ENCODE assay signal across 22 mouse cellular contexts in genomic region chr4:141030541-141031206, GRCm38 (mm10). TPM values are rescaled to one million over a fixed set of nuclear protein-coding genes. Genes with fewer than 3 reads are reported as not detected.
DNase-seq lines count a peak whose midpoint lies in the region; ATAC-seq lines count a peak whose summit lies in the region.
"Had no signal": no experiment of that assay in that cellular context is flagged by ENCODE, and none has a peak within 500 bp of the region (broad histone marks: within the 10 kb centered on the region; RNA-seq: fewer than 3 reads in every experiment).

No protein-coding gene starts in this region.

- peak; percentile 72 for DNase-seq in cerebellum, adult 9-11 months
- DNase-seq in gastrocnemius, postnatal 14 days = peak; percentile 61
- DNase-seq in gastrocnemius, postnatal 4 days (ENCODE audit: low spot score in 2 of 2) = no peak
- no peak for DNase-seq in midbrain, embryonic 14.5 days
- DNase-seq in limb, embryonic 11.5 days (ENCODE audit: low spot score) = no peak
- no peak for DNase-seq in spleen, adult 18-20 months
- DNase-seq: adrenal gland, postnatal 25 days; gastrocnemius, postnatal 25 days; heart, postnatal 14 days; kidney, adult 18-20 months; right cerebral cortex, postnatal 25 days; thymus, postnatal 14 days had no signal

- no peaks in the 10 kb centered on the region for H3K27me3 ChIP-seq in midbrain, embryonic 16.5 days (ENCODE audit: control insufficient read depth, insufficient read depth, low read depth, low read length)
- no peaks in the 10 kb centered on the region for H3K27me3 ChIP-seq in midbrain, embryonic 14.5 days (ENCODE audit: control insufficient read depth, insufficient read depth, low read length)
- no peaks in the 10 kb centered on the region for H3K27me3 ChIP-seq in limb, embryonic 11.5 days (ENCODE audit: control insufficient read depth, insufficient read depth, low read length)
- H3K27me3 ChIP-seq: CH12.LX; limb, embryonic 15.5 days; midbrain, embryonic 12.5 days; stomach, embryonic 15.5 days had no signal

- intact Hi-C loops in gastrocnemius, postnatal 14 days (cut with DNase I; ENCODE audit: low total_unique reads) = loop anchor here (2.0 kb wide), 1 partner anchor 66 kb away; no protein-coding TSS in a partner anchor

- no peaks in the 10 kb centered on the region for H3K4me1 ChIP-seq in midbrain, embryonic 16.5 days (ENCODE audit: control insufficient read depth, insufficient read depth, low read length)
- H3K4me1 ChIP-seq in midbrain, embryonic 14.5 days (ENCODE audit: control insufficient read depth, insufficient read depth, low read length) = no peaks in the 10 kb centered on the region
- no peaks in the 10 kb centered on the region for H3K4me1 ChIP-seq in limb, embryonic 11.5 days (ENCODE audit: control insufficient read depth, insufficient read depth, low read length)
- H3K4me1 ChIP-seq: midbrain, embryonic 12.5 days; stomach, embryonic 15.5 days had no signal

- H3K36me3 ChIP-seq in midbrain, embryonic 16.5 days (ENCODE audit: control insufficient read depth, insufficient read depth, low read length) = peaks cover 23% of the 10 kb centered on the region
- H3K36me3 ChIP-seq in midbrain, embryonic 14.5 days (ENCODE audit: control insufficient read depth, insufficient read depth, low read length) = peaks cover 68% of the 10 kb centered on the region
- H3K36me3 ChIP-seq in limb, embryonic 11.5 days (ENCODE audit: control insufficient read depth, insufficient read depth, low read length) = peaks cover 4% of the 10 kb centered on the region; the same call in 1 of the 2 replicates

- H3K4me2 ChIP-seq in midbrain, embryonic 16.5 days (ENCODE audit: low read length) = no peak overlapping the region
- H3K4me2 ChIP-seq in midbrain, embryonic 14.5 days (ENCODE audit: low read length) = no peak overlapping the region
- H3K4me2 ChIP-seq in limb, embryonic 11.5 days (ENCODE audit: low read depth, severe bottlenecking) = no peak overlapping the region
- H3K4me2 ChIP-seq: limb, embryonic 15.5 days; midbrain, embryonic 12.5 days; stomach, embryonic 15.5 days had no signal

- 89% methylated on average over 17 of the region's 18 CpGs for WGBS in midbrain, embryonic 16.5 days
- WGBS in midbrain, embryonic 14.5 days = 92% methylated on average over 17 of the region's 18 CpGs
- 90% methylated on average over 18 of the region's 18 CpGs for WGBS in limb, embryonic 11.5 days

- no peak for ATAC-seq in cerebellum, adult (ENCODE audit: insufficient number of reproducible peaks, low FRiP score, low TSS enrichment)
- ATAC-seq in midbrain, embryonic 16.5 days = no peak
- ATAC-seq in midbrain, embryonic 14.5 days (ENCODE audit: low FRiP score, low TSS enrichment) = no peak
- ATAC-seq in limb, embryonic 11.5 days (ENCODE audit: insufficient number of reproducible peaks, low FRiP score, low TSS enrichment, low read depth) = no peak
- ATAC-seq: lung, postnatal 0 days had no signal

- H3K27ac ChIP-seq in midbrain, embryonic 16.5 days (ENCODE audit: low read length) = no peak overlapping the region
- no peak overlapping the region for H3K27ac ChIP-seq in midbrain, embryonic 14.5 days (replicated peaks; ENCODE audit: low read depth, low read length)
- H3K27ac ChIP-seq in limb, embryonic 11.5 days (replicated peaks; ENCODE audit: low read depth, low read length) = no peak overlapping the region
- H3K27ac ChIP-seq: kidney, postnatal 0 days; limb, embryonic 15.5 days; midbrain, embryonic 12.5 days; stomach, embryonic 15.5 days had no signal

- no peaks in the 10 kb centered on the region for H3K9me3 ChIP-seq in midbrain, embryonic 16.5 days (replicated peaks; ENCODE audit: control insufficient read depth, low read length, poor library complexity, severe bottlenecking)
- H3K9me3 ChIP-seq in midbrain, embryonic 14.5 days (ENCODE audit: control insufficient read depth, low read length) = no peaks in the 10 kb centered on the region
- no peaks in the 10 kb centered on the region for H3K9me3 ChIP-seq in limb, embryonic 11.5 days (ENCODE audit: control insufficient read depth, low read length)
- H3K9me3 ChIP-seq: limb, embryonic 15.5 days; midbrain, embryonic 12.5 days; stomach, embryonic 15.5 days had no signal

- H3K9ac ChIP-seq in midbrain, embryonic 16.5 days (ENCODE audit: low read depth, low read length) = 0 out of 2 replicates have a peak overlapping the region, but pooled peaks have one; percentile 20
- H3K9ac ChIP-seq in midbrain, embryonic 14.5 days (replicated peaks; ENCODE audit: low read length) = no peak overlapping the region
- H3K9ac ChIP-seq in limb, embryonic 11.5 days (ENCODE audit: low read length) = 0 out of 2 replicates have a peak overlapping the region, but pooled peaks have one; percentile 13
- H3K9ac ChIP-seq: limb, embryonic 15.5 days; midbrain, embryonic 12.5 days; stomach, embryonic 15.5 days had no signal

- no peak overlapping the region for H3K4me3 ChIP-seq in midbrain, embryonic 16.5 days (ENCODE audit: low read depth, low read length)
- no peak overlapping the region for H3K4me3 ChIP-seq in midbrain, embryonic 14.5 days (replicated peaks; ENCODE audit: low read depth, low read length)
- H3K4me3 ChIP-seq in limb, embryonic 11.5 days (ENCODE audit: low read depth, low read length) = no peak overlapping the region
- H3K4me3 ChIP-seq: limb, embryonic 15.5 days; midbrain, embryonic 12.5 days; stomach, embryonic 15.5 days had no signal

RNA-seq across cellular contexts. Expression of gene Mfap2, which starts 20.5 kb away (rescaled TPM):
- 10 to 100 TPM; 33.9 to 47.3 TPM for total RNA-seq in gastrocnemius, postnatal 14 days (2021)
- 100 to 1,000 TPM; 175 to 183 TPM for total RNA-seq in gastrocnemius, postnatal 4 days (2021)
- polyA plus RNA-seq in midbrain, embryonic 16.5 days (2015; fragmentation: Nextera tagmentation; extraction: Ambion mirVana) = 121 and 141 TPM in 2 replicates
- 142 and 169 TPM in 2 replicates for polyA plus RNA-seq in midbrain, embryonic 14.5 days (2014; fragmentation: Nextera tagmentation; extraction: Ambion mirVana)
- 485 and 517 TPM in 2 replicates for polyA plus RNA-seq in limb, embryonic 11.5 days (2014; fragmentation: Nextera tagmentation; extraction: Ambion mirVana)
- total RNA-seq: CH12.LX, MEL had no signal

RNA-seq across cellular contexts. Expression of gene Crocc, which starts 29.7 kb away (rescaled TPM):
- 1 to 10 TPM; 2.6 to 4.0 TPM for total RNA-seq in gastrocnemius, postnatal 14 days (2021)
- 10 to 100 TPM; 10.4 to 11.6 TPM for total RNA-seq in gastrocnemius, postnatal 4 days (2021)
- 5.3 and 6.3 TPM in 2 replicates for polyA plus RNA-seq in midbrain, embryonic 16.5 days (2015; fragmentation: Nextera tagmentation; extraction: Ambion mirVana)
- 7.2 and 7.4 TPM in 2 replicates for polyA plus RNA-seq in midbrain, embryonic 14.5 days (2014; fragmentation: Nextera tagmentation; extraction: Ambion mirVana)
- polyA plus RNA-seq in limb, embryonic 11.5 days (2014; fragmentation: Nextera tagmentation; extraction: Ambion mirVana) = 8.7 and 9.0 TPM in 2 replicates

RNA-seq across cellular contexts. Expression of gene Atp13a2, which starts 44.0 kb away (rescaled TPM):
- 10 to 100 TPM; 16.1 to 17.0 TPM for total RNA-seq in gastrocnemius, postnatal 14 days (2021)
- 10 to 100 TPM; 28.4 to 28.6 TPM for total RNA-seq in gastrocnemius, postnatal 4 days (2021)
- polyA plus RNA-seq in midbrain, embryonic 16.5 days (2015; fragmentation: Nextera tagmentation; extraction: Ambion mirVana) = 174 and 190 TPM in 2 replicates
- polyA plus RNA-seq in midbrain, embryonic 14.5 days (2014; fragmentation: Nextera tagmentation; extraction: Ambion mirVana) = 162 and 173 TPM in 2 replicates
- polyA plus RNA-seq in limb, embryonic 11.5 days (2014; fragmentation: Nextera tagmentation; extraction: Ambion mirVana) = 27.8 and 28.7 TPM in 2 replicates

RNA-seq across cellular contexts. Expression of gene Necap2, which starts 47.5 kb away (rescaled TPM):
- total RNA-seq in gastrocnemius, postnatal 14 days (2021) = 10 to 100 TPM; 19.9 to 21.7 TPM
- 10 to 100 TPM; 36.8 to 37.8 TPM for total RNA-seq in gastrocnemius, postnatal 4 days (2021)
- polyA plus RNA-seq in midbrain, embryonic 16.5 days (2015; fragmentation: Nextera tagmentation; extraction: Ambion mirVana) = 52.5 and 55.9 TPM in 2 replicates
- polyA plus RNA-seq in midbrain, embryonic 14.5 days (2014; fragmentation: Nextera tagmentation; extraction: Ambion mirVana) = 38.4 and 43.3 TPM in 2 replicates
- polyA plus RNA-seq in limb, embryonic 11.5 days (2014; fragmentation: Nextera tagmentation; extraction: Ambion mirVana) = 65.0 and 71.0 TPM in 2 replicates

RNA-seq across cellular contexts. Expression of gene Spata21, which starts 57.5 kb away (rescaled TPM):
- total RNA-seq in gastrocnemius, postnatal 14 days (2021) = not detected
- under 1 TPM in 1 of 2 experiments, not detected in 1; 0.76 TPM for total RNA-seq in gastrocnemius, postnatal 4 days (2021)
- 0.39 TPM in 1 of 2 replicates, not detected in the other for polyA plus RNA-seq in midbrain, embryonic 16.5 days (2015; fragmentation: Nextera tagmentation; extraction: Ambion mirVana)
- 0.24 TPM in 1 of 2 replicates, not detected in the other for polyA plus RNA-seq in midbrain, embryonic 14.5 days (2014; fragmentation: Nextera tagmentation; extraction: Ambion mirVana)
- polyA plus RNA-seq in limb, embryonic 11.5 days (2014; fragmentation: Nextera tagmentation; extraction: Ambion mirVana) = 0.32 TPM in 1 of 2 replicates, not detected in the other
- total RNA-seq: adrenal gland, postnatal 25 days; CH12.LX; gastrocnemius, postnatal 25 days; heart, postnatal 14 days; MEL had no signal
- polyA plus RNA-seq: liver, embryonic 16.5 days had no signal

Comparison
In these comparisons a context has a peak if more than half of its experiments do, and no peak if none do; other contexts are left out.
1. DNase-seq: peak in cerebellum, adult 9-11 months (single experiment) and gastrocnemius, postnatal 14 days (single experiment); none in gastrocnemius, postnatal 4 days (0 of 2), midbrain, embryonic 14.5 days (single experiment), limb, embryonic 11.5 days (single experiment) and spleen, adult 18-20 months (0 of 2).